Mouse (Mus musculus) left cerebral cortex, postnatal 25 days (tissue): ENCODE data around the gene Mcfd2. TPM values are rescaled to one million over a fixed set of nuclear protein-coding genes. Genes with fewer than 3 reads are reported as not detected.
"Not testable (repeated sequence)": the region's sequence is repeated elsewhere in the genome, so short reads cannot be mapped to it uniquely, and the experiment has no call there.

Experiments used
- DNase-seq, 2 experiments: peaks; one replicate each; pipeline ENCODE4 v3.0.0; 2022; ENCODE audit warnings: low spot score in 2 of 2, mixed read lengths in 1 of 2
- intact Hi-C: fragments of 180-260 bp; cut with DNase I; formaldehyde crosslinking; loops from one replicate; pipeline ENCODE4 v1.15.1; 2025
- total RNA-seq, 2 experiments: library from RNA; stranded (reverse); gene quantifications; 2 replicates each; pipeline ENCODE4 v1.2.3; 2021

Mcfd2 gene
- total RNA-seq = 10 to 100 TPM; 53.7 to 54.0 TPM

DNA sequence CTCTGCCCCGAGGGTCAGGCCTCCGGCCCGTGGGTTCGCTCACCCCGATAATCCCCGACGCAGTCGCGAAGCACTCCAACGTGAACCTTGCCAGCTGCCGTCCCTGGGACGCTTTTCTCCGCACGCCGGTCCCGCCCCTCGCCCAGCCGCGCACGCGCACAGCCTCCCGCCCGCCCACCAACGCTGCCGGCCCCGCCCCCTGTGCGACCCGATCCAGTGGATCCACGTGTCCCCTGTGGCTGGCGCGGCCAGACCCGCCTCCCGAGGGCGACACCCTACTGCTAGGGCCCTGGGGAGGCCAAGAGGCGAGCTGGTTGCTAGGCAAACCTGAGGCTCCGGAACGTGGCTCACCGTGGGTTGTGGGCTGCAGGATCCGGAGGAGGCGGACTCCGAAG lies at the start of gene Mcfd2:
Gene Mcfd2, minus strand, starts transcription at position 144 of the 395 bp plus-strand sequence.
- DNase-seq = peak; percentile 86 to 92
- intact Hi-C loops = no loop called here

DNA sequence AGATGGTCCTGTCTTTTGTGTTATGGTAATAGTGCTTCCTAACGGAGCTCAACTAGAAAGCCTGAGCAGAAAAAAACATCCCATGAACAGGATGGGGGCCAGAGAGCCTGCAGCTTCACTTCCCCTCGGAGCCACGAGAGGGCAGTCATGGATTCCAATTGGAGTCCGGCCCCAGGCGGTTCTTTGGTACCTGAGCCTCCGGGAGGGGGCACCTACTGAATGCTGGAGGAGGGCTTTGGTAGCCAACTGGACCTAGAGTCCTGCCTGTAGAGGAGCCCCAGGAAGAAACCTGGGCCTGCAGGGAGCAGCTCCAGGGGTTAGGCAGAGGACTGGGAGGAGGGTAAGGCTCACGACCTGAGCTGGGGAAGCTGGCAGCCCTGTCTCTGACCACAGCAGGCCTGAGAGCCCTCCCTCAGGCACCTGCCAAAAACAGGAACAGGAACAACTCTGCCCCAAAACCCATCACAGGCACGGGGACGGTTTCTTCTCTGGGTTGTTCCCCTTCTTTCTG lies 49.3 kb upstream of the Mcfd2 start:
- intact Hi-C loops = loop anchor here (1.0 to 5.0 kb wide), 3 partner anchors 132 to 352 kb away; partner anchors contain the start of gene Calm2
- peak; percentile 90 to 94 for DNase-seq

DNA sequence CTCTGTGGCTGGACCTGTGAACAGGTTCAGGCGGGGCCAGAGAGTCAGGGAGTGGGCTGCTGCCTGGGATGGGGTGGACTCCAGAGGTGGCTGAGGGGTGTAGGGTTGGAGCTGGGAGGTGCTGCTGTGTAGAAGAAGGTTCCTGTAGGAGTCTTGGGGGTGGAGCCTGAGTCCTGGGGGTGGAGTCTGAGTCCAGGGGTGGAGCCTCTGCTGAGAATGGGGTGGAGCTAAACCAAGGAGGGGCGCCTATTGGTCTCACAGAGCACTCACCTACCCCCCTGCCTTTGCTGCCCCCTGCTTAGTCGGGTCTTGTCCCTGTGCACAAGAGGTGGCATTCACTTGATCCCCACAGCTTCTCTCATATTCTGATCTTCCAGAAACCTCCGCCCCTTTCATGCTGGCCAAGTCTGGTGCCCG lies 48.8 kb upstream of the Mcfd2 start:
- DNase-seq = no peak
- intact Hi-C loops = no loop called here

DNA sequence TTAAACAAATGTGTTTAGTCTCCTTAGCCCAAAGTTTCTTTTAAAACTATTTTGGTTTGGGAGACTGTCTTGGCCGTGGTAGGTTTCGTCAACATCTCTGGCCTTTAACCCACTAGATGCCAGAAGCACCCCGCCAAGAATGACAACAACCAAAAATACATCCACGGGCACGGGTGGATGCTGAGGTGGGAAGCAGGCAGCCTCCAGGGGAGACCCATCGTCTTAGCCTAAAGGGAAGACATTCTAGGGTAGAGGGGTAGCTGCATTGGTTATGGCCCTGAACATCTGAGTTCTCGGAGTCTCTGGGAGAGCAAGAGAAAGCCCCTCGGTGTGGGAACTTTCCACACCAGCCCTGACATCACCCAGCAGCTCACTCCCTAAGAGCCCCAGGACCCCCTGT lies 48.4 kb upstream of the Mcfd2 start:
- no peak for DNase-seq
- intact Hi-C loops = no loop called here

DNA sequence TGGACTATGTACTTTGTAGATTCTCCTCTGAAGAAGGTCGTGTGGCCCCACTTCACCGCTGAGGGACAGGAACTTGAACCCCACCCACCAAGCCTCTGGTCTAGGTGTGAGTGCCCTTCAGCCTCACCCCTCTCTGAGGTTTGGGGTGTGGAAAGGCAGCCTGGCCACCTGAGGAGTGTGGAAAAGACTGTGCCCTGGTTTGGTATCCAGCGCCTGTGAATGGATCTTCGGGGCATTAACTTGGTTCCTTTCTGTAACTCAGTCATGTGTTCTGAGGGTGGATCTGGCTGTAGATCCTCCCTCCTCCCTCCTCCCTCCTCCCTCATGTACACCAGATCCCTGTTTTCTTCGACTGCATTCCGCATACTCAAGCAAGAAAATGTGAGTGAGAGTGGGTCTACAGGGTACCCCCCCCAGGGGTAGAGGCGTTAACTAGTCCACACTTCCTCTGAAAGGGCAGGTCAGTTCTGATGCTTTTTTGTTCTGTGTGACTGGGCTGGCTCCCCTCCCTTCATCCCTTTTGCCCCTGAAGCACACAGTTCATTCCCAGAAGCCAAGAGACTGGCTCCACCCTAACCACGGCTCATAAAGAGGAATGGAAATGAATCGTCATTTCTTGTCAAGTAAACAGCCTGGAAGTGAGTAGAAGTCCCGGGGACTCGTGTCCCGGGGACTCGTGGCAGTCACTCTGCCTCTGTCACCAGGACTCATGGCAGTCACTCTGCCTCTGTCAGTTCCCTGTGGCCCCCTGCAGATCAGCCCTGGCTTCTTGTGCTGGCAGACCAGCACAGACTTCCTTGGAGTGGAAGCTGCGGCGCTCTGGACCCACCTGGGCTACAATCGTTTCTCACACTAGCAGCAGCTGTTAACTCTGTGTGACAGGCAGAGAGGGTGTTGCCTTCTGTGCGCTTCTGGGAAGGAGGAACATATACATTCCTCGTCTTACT lies 47.5 kb upstream of the Mcfd2 start:
- intact Hi-C loops = no loop called here

DNA sequence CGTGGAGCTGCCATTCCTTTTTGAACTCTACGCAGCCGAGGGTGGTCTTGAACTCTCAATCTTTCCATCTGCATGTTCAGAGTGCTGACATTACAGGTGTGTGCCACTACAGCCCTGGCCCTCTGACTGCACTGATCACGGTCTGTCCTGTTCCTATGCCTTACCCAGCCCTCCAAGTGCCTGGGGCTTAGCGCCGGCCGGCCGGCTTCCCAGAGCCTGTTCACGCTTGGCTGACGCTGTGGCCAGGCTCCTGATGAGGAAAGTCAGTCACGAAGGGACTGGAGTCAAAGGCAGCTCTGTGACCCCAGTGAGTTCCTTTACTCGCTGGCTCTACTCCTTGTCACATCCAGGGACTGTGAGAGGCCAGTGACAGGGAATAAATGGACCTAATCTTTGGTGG lies 46.6 kb upstream of the Mcfd2 start:
- no peak for DNase-seq
- intact Hi-C loops = no loop called here

More for the DNA sequence above, 47.5 kb upstream of the Mcfd2 start:
- DNase-seq = no peak

DNA sequence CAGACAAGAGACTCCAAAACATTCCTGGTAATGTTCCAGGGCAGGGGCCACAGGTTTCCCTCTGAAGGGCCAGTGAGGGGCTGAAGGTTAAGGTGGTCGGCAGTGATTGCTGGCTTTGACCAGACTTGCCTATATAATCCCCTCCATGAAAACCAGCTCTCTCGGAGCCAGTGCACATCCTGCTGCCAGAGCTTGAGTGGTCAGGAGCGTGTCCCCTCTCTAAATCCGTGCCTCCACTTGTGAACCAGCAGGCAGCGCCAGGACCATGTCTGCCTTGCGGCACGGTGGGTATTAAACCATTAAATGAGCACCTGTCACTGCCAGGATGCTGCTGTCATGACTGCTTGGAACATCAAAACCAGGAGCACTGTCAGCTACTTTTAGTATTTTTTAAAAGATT lies 44.8 kb upstream of the Mcfd2 start:
- DNase-seq = no peak
- intact Hi-C loops = no loop called here

DNA sequence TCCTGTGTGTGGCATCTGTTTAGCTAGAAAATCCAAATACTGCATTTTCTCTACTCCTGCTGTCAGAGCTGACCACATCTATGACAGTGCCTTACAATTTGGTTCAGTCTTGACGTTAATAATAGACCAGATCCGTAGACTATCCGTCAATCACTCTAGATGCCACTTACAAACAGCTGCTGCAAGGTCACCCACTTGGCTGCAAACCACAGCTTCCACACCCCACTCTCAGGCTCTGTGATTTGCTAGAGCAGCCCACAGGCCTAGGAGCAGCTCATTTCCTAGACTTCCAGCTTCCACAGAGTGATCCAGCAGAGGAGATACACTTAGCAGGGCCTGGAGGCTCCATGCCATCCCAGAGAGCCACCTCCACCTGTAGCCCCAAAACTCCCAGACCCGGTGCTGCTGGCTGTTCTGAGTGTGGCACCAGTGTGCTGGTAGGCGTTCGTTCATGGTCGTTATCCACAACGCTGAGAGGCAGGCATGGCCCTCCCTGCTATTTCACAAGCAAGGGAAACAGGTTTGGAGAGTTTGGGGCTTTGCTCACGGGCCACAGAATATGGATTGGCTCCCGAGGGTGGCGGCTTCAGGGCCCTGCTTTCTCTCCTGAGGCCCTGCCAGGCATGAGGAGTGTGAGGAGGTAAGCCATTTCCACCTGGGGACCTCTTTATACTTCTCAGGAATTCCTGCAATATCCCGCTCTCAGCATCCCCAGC lies 43.5 kb upstream of the Mcfd2 start:
- DNase-seq = no peak
- intact Hi-C loops = no loop called here

DNA sequence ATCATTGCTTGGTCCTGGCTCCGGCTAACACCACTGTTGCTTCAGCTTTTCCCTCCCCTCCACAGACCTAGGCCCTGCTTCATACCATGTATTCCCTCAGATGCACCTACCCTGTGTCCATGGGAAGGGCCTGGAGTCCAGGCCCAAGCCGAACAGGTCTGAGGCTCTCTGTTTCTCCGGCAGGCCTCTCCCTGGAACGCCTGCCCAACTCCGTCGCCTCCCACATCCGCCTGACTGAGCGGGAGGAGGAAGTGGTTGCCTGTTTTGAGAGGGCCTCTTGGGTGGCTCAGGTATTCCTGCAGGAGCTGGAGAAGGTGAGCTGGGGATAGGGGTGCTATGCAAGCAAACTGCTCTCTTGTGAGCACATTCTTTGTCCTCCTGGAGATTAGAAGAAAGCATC lies 41.0 kb upstream of the Mcfd2 start:
- intact Hi-C loops = no loop called here

DNA sequence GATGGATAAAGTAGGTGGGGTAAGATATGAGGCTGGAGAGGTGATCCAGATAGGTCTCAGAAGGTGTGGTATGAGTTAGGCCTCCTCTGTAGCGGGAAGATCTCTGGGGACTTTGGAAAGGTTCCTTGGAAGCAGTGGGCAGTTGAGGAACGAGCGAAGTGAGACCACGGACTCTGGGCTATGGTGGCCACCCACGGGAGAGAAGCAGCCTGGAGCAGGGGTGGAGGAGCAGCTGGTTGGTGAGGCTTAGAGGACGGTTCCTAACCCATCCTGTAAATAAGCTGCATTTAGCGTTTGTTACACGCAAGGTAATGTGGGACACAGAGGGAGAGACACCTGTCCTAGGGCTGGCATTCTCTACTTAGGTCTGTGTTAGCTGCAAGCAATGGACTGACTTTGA lies 39.3 kb upstream of the Mcfd2 start:
- intact Hi-C loops = no loop called here
- no peak for DNase-seq

More for the DNA sequence above, 41.0 kb upstream of the Mcfd2 start:
- no peak for DNase-seq

DNA sequence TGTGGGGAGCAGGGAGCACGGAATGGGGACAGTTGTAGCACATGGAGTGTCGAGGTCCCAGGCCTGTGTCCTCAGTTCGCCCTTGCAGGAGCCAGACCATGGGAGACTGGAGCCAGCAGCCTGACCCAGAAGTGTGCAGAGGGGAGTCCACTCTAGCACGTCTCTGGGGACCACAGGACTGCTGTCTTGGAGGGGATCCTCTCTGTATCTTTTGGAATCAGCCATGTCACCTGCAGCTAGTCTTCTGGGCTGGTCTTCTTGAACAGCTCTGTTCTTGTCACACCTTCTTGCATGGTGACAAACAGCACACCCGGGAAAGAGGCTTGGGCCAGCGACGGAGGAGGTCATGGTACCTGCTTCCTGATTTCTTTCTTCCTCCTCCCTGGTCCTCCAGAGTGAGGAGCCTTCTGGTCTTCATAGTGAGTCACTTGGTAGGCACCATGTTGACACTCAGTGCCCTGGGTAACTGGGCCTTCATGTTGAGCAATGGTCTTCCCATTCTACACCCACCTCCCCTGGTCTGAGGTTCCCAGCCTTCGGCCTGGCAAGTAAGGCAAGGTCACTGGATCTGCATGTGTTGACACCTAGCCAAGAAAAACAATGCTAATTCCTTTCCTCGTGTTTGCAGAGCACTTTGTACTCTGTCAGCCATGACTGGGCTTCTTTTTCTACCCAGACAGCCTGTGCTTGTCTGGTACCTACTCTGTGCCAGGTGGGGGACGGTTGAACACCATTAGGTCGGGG lies 38.6 kb upstream of the Mcfd2 start:
- intact Hi-C loops = no loop called here
- DNase-seq = no peak

DNA sequence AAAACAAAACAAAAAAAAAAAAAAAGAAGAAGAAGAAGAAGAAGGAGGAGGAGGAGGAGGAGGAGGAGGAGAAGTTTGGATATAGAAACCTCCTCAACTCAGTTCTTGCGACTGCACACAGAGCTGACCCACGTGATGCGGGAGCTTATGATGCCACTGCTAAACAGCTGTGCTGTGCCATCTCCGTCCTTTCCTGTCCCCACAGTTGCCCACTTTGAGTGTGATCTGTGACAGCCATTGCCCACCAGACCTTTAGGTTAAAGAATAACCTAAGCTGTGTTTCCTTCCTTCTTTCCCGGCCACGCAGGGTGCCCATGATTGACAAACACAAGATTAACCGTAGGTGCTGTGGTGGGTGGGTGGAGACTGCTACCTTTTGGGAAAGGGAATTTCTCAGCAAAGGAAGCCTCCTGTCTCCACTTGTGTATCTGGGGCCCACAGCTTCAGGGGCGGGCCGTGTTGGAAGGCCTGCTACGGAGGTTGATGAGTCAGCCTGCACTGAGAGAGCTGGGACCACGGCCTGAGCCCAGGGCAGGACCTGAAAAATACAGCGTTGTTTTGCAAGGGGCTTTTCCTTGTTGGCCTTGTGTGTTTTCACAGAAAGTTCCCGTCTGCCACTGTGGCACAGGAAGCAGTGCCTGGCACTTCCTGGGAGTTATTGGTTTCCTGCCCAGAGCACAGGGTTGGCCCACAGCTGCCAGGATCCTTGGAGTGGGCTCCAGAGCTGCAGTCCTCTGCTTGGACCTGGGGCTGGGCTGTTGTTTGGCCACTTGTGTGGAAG lies 36.5 kb upstream of the Mcfd2 start:
- no peak for DNase-seq
- intact Hi-C loops = no loop called here

DNA sequence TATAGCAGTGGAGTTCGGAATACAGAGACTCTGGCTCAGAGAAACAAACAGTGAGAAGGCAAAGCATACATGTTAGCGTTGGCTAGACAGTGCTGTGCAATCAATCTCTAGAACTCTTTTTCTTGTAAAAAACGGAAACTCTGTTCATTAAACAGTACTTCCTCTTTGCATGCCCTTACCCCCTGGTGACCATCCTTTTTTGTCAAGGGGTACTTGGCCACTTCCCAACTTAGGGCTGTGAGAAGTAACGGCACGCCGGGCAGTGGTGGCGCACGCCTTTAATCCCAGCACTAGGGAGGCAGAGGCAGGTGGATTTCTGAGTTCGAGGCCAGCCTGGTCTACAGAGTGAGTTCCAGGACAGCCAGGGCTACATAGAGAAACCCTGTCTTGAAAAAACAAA lies 35.9 kb upstream of the Mcfd2 start:
- DNase-seq, intact Hi-C loops: not testable (repeated sequence)

DNA sequence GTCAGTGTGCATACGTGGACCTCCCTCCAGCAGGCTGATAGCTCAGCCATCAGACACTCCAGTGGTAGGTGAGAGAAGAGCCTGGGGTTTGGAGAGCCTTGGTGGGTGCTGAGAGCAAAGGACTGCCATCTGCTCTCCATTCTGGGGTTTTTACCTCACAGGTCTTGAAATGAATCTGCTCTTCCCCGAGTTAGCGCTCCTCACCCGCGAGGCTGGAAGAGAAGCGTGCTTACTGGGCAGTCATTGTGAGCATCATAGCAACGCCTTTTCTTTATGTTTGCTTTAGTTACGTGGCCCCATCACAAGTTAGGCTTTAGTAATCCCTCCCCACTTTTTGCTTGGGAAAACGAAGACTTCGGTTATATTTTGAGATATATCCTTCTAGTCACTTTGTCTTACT lies 34.6 kb upstream of the Mcfd2 start:
- DNase-seq = no peak
- intact Hi-C loops = no loop called here

DNA sequence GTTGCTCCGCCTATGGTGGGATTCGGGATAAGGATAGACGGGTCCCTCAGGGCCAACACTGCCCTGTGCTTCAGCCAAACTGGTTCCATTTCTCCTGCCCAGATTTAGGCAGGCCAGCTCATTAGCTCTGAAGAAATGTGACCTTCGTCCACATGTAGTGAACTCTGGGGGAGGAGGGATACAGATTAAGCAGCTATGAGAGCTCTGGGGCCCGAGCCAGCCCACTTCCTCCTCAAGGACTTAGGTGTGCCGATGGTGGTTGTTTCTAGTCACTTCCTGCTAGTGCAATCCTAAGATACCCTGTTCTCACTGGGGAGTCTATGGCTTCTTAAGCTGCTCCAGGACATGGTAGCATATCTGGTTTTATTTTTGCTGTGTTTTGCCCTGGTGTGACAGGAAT lies 33.2 kb upstream of the Mcfd2 start:
- no peak for DNase-seq
- intact Hi-C loops = no loop called here

DNA sequence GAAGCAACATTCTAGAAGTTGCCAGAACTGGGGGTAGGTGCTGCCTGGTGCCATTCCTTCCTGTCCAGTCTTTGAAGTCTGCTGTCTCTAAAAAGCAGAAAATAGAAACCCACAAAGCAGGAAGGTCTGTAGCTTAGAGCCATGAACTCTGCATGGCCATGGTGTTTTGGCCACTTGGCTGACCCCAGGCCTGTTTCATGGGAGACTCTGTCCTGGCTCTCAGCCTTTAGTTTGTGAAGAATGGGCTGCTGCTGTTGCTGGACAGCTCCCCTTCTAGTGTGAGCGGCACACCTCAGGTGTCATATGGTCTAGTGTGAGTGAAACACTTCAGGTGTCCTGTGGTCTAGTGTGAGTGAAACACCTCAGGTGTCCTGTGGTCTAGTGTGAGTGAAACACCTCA lies 31.0 kb upstream of the Mcfd2 start:
- DNase-seq, intact Hi-C loops: not testable (repeated sequence)

DNA sequence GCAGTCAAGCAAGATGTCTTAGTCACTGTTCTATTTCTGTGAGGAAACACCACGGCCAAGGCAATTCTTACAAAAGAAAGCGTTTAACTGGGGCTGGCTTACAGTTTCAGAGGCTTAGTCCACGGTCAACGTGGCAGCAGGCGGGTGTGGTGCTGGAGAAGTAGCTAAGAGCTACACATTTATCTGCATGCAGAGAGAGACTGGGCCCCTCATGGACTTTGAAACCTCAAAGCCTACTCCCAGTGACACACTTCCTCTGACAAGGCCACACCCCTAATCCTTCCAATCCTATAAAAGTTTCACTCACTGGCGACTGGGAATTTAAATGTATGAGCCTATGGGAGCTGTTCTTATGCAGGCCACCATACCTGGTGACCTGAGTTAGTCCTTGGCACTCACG lies 30.0 kb upstream of the Mcfd2 start:
- DNase-seq = no peak
- intact Hi-C loops = no loop called here

DNA sequence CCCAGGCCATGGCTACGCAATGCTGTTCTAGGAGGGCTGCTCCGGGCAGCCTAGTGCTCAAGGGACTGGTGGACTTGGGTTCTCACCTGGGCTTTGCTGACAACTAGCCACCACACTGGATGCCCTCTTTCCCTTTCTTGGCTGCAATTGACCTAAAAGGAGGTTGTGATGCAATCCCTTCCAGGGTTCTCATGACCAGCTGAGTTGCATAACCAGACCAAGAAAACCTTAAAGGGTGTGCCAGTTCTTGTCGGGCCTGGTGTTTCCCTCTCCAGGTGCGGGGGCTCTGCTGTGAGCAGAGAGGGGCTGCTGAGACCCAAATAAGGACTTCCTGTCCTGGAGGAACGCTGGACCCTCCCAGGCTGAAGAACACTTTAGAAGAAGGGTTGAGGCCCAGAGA lies 27.4 kb upstream of the Mcfd2 start:
- no peak for DNase-seq
- intact Hi-C loops = no loop called here

DNA sequence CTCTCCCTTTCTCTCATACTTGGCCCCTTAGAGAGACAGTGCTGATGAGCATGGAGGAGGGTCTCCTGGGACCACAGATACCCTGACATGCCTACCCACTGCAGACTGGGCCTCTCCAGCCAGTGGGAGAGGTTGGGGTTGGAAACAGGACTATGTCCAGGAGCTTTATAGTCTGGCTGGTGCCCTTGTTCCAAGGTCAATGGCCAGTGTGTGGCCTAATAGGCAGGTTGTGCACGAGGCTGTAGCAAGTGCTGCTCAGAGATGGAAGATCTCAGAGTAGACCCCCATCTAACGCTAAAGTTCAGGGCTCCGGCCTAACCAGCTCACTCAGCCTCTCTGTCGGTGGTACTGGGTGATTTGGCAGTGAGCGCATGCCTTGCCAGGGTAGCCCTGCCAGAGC lies 26.0 kb upstream of the Mcfd2 start:
- intact Hi-C loops = no loop called here
- no peak for DNase-seq
